Mouse (Mus musculus) midbrain, postnatal 0 days (tissue): ENCODE measurements around the gene Tmem102. TPM values are rescaled to one million over a fixed set of nuclear protein-coding genes. Genes with fewer than 3 reads are reported as not detected.

ENCODE experiments used
- ATAC-seq: fragments of 200-750 bp; cut with Nextera tagmentation; 2 replicates; pipeline ENCODE4 v1.8.0; 2017; ENCODE audit warnings: moderate number of reproducible peaks, mild to moderate bottlenecking, moderate TSS enrichment, moderate library complexity; ENCODE audit not compliant: low FRiP score
- DNase-seq: peaks from one replicate; pipeline ENCODE4 v3.0.0-alpha.2; 2015; ENCODE audit warnings: low spot score
- H3K27ac ChIP-seq: fragments of 300-500 bp; sonication (generic); 2 replicates; pipeline ENCODE4 v1.5.1; 2014; ENCODE audit warnings: low read depth, mild to moderate bottlenecking, low read length, mixed read lengths
- H3K27me3 ChIP-seq: fragments of 300-500 bp; sonication (generic); 2 replicates; pipeline ENCODE4 v1.6.1; 2014; ENCODE audit warnings: low read length, control low read depth, mixed read lengths; ENCODE audit not compliant: insufficient read depth
- H3K36me3 ChIP-seq: fragments of 300-500 bp; sonication (generic); 2 replicates; pipeline ENCODE4 v1.6.1; 2014; ENCODE audit warnings: low read length, control low read depth, mixed read lengths; ENCODE audit not compliant: insufficient read depth
- H3K4me1 ChIP-seq: fragments of 300-500 bp; sonication (generic); 2 replicates; pipeline ENCODE4 v1.6.1; 2014; ENCODE audit warnings: mild to moderate bottlenecking, control low read depth, antibody characterized with exemption, low read length, mixed read lengths; ENCODE audit not compliant: insufficient read depth
- H3K4me2 ChIP-seq: fragments of 300-500 bp; sonication (generic); 2 replicates; pipeline ENCODE4 v1.6.1; 2014; ENCODE audit warnings: low read depth, mild to moderate bottlenecking, low read length, mixed read lengths; ENCODE audit not compliant: poor library complexity, severe bottlenecking
- H3K4me3 ChIP-seq: fragments of 300-500 bp; sonication (generic); 2 replicates; pipeline ENCODE4 v1.5.1; 2014; ENCODE audit warnings: low read depth, mild to moderate bottlenecking, low read length, moderate library complexity
- H3K9ac ChIP-seq: fragments of 300-500 bp; sonication (generic); replicated peaks from 2 replicates; pipeline ENCODE4 v1.6.1; 2014; ENCODE audit warnings: mild to moderate bottlenecking, low read length, moderate library complexity, mixed read lengths; ENCODE audit not compliant: poor library complexity, severe bottlenecking
- H3K9me3 ChIP-seq: fragments of 300-500 bp; sonication (generic); 2 replicates; pipeline ENCODE4 v1.6.1; 2016; ENCODE audit warnings: low read length, control low read depth
- CTCF ChIP-seq: IDR thresholded peaks from 2 replicates; pipeline ENCODE4 v1.5.1; 2016; ENCODE audit warnings: antibody characterized with exemption, mild to moderate bottlenecking
- WGBS: fragments of 180-500 bp; shearing (Covaris S2); extraction: QIAGEN DNeasy Blood & Tissue Kit; methylation state at CpG from one replicate; pipeline ENCODE4 v1.1.7; 2014; 5-methylcytosine and 5-hydroxymethylcytosine counted together
- polyA plus RNA-seq: library from polyadenylated mRNA; unstranded; fragments of >200 nt; fragmentation: Nextera tagmentation; extraction: Ambion mirVana; gene quantifications from 2 replicates; pipeline ENCODE4 v1.2.1, GENCODE M21; 2015
- total RNA-seq: library from RNA; depleted of rRNA; stranded (reverse); fragments of >200 nt; gene quantifications from 2 replicates; pipeline ENCODE4 v1.2.3, GENCODE M21; 2014; rRNA removed

Gene Tmem102
- total and polyA plus RNA-seq, 2 experiments from 2014 or later: 0.16 to 0.94 TPM

DNA sequence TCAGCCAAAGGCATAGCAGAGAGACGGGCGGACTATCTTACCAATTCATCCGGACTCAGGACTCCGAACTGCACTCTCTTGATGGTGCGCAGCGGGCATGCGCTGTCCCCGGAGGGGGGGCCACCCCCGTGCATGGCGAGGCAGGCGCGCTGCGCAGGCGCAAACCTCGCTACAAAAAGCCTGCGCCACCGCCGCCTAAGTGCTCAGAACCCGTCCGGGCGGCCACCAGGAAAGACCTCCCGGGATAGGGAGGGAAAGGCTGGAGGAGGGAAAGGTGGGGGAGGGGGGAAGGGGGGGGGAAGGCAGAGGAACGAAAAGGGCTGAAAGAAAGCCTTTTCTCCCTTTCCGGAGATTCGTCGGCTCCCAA is 47.4 kb downstream of the Tmem102 start:
- H3K36me3 ChIP-seq: no peaks in the 10 kb centered on the region
- peak overlapping the region; percentile 48 for H3K4me3 ChIP-seq
- H3K27me3 ChIP-seq: no peaks in the 10 kb centered on the region
- WGBS: under 1% methylated on average over 23 of the region's 26 CpGs
- peak overlapping the region; percentile 76 for H3K4me2 ChIP-seq
- DNase-seq (peak; percentile 96), ATAC-seq (peak; percentile 86)
- peak; percentile 19; the same call in 1 of the 2 replicates for TF ChIP-seq CTCF
- peak overlapping the region; percentile 99 for H3K27ac ChIP-seq
- H3K9me3 ChIP-seq: no peaks in the 10 kb centered on the region
- peaks cover 24% of the 10 kb centered on the region; the same call in 1 of the 2 replicates for H3K4me1 ChIP-seq
- peak overlapping the region; percentile 87 for H3K9ac ChIP-seq

DNA sequence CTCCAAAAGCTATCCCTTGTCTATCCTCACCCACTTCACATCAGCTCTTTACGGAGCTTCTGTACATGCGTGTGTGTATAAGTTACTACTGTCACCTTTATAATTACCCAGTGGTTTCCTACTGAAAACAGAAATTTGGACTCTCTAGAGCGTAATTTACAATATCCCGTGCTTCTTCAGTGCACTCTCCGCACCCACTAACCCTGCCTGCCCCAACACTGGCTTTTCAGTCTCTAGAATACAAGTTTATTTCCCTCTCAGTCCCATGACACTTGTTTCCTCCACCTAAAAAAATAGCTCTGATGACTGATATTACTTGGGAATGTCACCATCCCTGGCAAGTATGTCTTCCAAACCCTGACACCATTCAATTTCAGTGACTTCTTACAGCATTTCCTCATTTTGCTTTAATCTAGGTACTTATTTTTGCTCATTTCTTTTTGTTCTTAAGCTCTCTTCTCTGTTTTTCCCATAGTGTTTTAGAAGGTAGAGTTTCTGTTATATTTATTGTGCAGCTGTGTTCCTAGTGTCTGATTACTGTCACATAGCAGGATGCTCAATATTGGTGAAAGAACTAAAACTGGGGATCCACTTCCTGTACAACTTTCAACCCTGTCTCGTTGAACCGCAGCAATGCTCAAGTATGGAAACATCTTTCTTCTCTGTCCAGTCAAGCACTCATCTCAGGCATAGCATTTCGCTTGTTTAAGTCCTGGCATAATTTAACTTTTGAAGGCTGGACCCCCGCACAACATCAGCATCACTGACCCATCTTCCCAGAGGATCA is 47.9 kb downstream of the Tmem102 start:
- Histone ChIP-seq H3K4me3 (peak overlapping the region; percentile 48), H3K4me2 (peak overlapping the region; percentile 76), H3K36me3 (no peaks in the 10 kb centered on the region), H3K4me1 (peaks cover 24% of the 10 kb centered on the region; the same call in 1 of the 2 replicates), H3K27me3 (no peaks in the 10 kb centered on the region), H3K9me3 (no peaks in the 10 kb centered on the region), H3K9ac (peak overlapping the region; percentile 87), H3K27ac (peak overlapping the region; percentile 99)
- DNase-seq (no peak), ATAC-seq (no peak)
- whole genome bisulfite sequencing: 41% methylated on average over 9 of the region's 9 CpGs
- TF ChIP-seq CTCF: no peak

DNA sequence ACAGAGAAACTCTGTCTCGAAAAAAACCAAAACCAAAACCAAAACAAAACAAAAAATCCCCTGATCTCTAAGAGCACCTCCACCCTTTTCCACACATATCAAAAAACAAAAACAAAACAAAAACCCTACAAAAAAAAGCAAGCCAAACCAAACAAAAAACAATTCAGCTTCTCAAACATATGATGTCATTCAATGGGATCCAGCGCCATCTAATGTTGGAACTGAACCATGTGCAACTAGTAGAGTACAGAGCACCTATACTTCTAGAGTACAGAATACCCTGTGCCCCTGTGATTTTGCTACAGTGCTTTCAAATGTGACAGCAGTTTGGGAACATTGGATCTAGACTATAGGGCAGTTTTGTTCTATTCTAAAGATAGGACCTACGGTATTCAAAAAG is 50.7 kb downstream of the Tmem102 start:
- Histone ChIP-seq H3K4me2 (no peak overlapping the region), H3K27ac (no peak overlapping the region), H3K36me3 (no peaks in the 10 kb centered on the region), H3K9me3 (no peaks in the 10 kb centered on the region), H3K4me3 (0 out of 2 replicates have a peak overlapping the region, but pooled peaks have one; percentile 1), H3K9ac (no peak overlapping the region), H3K4me1 (peaks cover 15% of the 10 kb centered on the region; the same call in 1 of the 2 replicates), H3K27me3 (no peaks in the 10 kb centered on the region)
- DNase-seq (peak; percentile 89), ATAC-seq (no peak)
- TF ChIP-seq CTCF: peak; percentile 82
- 49% methylated on average over 3 of the region's 3 CpGs for WGBS

DNA sequence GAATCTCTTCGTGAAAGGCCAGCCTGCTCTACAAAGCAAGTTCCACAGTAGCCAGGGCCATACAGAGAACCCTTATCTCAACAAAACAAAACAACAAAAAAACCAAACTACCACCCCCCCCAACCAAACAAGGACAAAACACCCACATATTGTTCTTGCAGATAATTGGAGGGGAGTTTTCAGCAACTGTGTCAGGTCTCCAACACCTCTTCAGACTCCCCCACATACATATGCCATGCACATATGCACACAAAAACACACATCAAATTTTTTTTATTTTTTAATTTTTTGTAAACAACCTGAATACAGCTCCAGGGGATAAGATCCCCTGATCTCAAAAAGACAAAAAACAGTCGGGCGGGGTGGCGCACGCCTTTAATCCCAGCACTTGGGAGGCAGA is 51.2 kb downstream of the Tmem102 start:
- 86% methylated on average over 5 of the region's 5 CpGs for WGBS
- Histone ChIP-seq H3K27ac (no peak overlapping the region), H3K4me3 (0 out of 2 replicates have a peak overlapping the region, but pooled peaks have one; percentile 1), H3K4me2 (no peak overlapping the region), H3K36me3 (no peaks in the 10 kb centered on the region), H3K27me3 (no peaks in the 10 kb centered on the region), H3K9ac (no peak overlapping the region), H3K9me3 (no peaks in the 10 kb centered on the region), H3K4me1 (peaks cover 15% of the 10 kb centered on the region; the same call in 1 of the 2 replicates)
- DNase-seq: no peak
- no peak for ATAC-seq
- no peak for TF ChIP-seq CTCF

Other genes starting within 250 kb of the Tmem102 start
Only the 30 nearest of the 45 such genes appear.
- gene Sox15, start 150.3 kb downstream of the Tmem102 start, total RNA-seq: 0.27 TPM in 1 of 2 replicates, not detected in the other
- gene Sox15, start 150.3 kb downstream of the Tmem102 start, polyA plus RNA-seq: 0.19 and 0.20 TPM in 2 replicates
- 224 and 278 TPM in 2 replicates for gene Mpdu1, start 143.0 kb downstream of the Tmem102 start, total RNA-seq
- 118 and 123 TPM in 2 replicates for gene Mpdu1, start 143.0 kb downstream of the Tmem102 start, polyA plus RNA-seq
- 7.2 and 10.3 TPM in 2 replicates for gene Cd68, start 139.5 kb downstream of the Tmem102 start, total RNA-seq
- gene Cd68, start 139.5 kb downstream of the Tmem102 start, polyA plus RNA-seq: 10.6 and 11.0 TPM in 2 replicates
- gene Eif4a1, start 133.2 kb downstream of the Tmem102 start, total RNA-seq: 767 and 793 TPM in 2 replicates
- gene Eif4a1, start 133.2 kb downstream of the Tmem102 start, polyA plus RNA-seq: 501 and 502 TPM in 2 replicates
- 81.7 and 89.2 TPM in 2 replicates for gene Senp3, start 123.5 kb downstream of the Tmem102 start, total RNA-seq
- 70.3 and 74.0 TPM in 2 replicates for gene Senp3, start 123.5 kb downstream of the Tmem102 start, polyA plus RNA-seq
- gene Tnfsf13, start 119.8 kb downstream of the Tmem102 start, total RNA-seq: 0.27 and 0.57 TPM in 2 replicates
- 0.96 and 1.1 TPM in 2 replicates for gene Tnfsf13, start 119.8 kb downstream of the Tmem102 start, polyA plus RNA-seq
- gene Tnfsf12, start 109.8 kb downstream of the Tmem102 start, total RNA-seq: 4.7 and 6.2 TPM in 2 replicates
- 4.3 and 4.5 TPM in 2 replicates for gene Tnfsf12, start 109.8 kb downstream of the Tmem102 start, polyA plus RNA-seq
- gene Tnfsfm13, start 109.5 kb downstream of the Tmem102 start, total RNA-seq: 1.3 and 1.8 TPM in 2 replicates
- gene Tnfsfm13, start 109.5 kb downstream of the Tmem102 start, polyA plus RNA-seq: 1.2 and 1.9 TPM in 2 replicates
- gene Polr2a, start 47.0 kb downstream of the Tmem102 start, total RNA-seq: 16.9 and 25.1 TPM in 2 replicates
- gene Polr2a, start 47.0 kb downstream of the Tmem102 start, polyA plus RNA-seq: 9.0 and 10.2 TPM in 2 replicates
- gene Slc35g3, start 43.7 kb downstream of the Tmem102 start, total RNA-seq: not detected in 2 replicates
- 0.23 and 0.26 TPM in 2 replicates for gene Slc35g3, start 43.7 kb downstream of the Tmem102 start, polyA plus RNA-seq
- gene Zbtb4, start 39.7 kb downstream of the Tmem102 start, total RNA-seq: 31.5 and 34.3 TPM in 2 replicates
- 4.4 and 5.0 TPM in 2 replicates for gene Zbtb4, start 39.7 kb downstream of the Tmem102 start, polyA plus RNA-seq
- 1.5 and 1.6 TPM in 2 replicates for gene Chrnb1, start 9.7 kb downstream of the Tmem102 start, total RNA-seq
- gene Chrnb1, start 9.7 kb downstream of the Tmem102 start, polyA plus RNA-seq: 1.1 TPM in 2 replicates
- gene Fgf11, start 3.8 kb downstream of the Tmem102 start, total RNA-seq: 12.7 and 16.4 TPM in 2 replicates
- gene Fgf11, start 3.8 kb downstream of the Tmem102 start, polyA plus RNA-seq: 2.6 and 2.8 TPM in 2 replicates
- gene Gm39566, start 9.7 kb upstream of the Tmem102 start, total RNA-seq: not detected in 2 replicates
- gene Gm39566, start 9.7 kb upstream of the Tmem102 start, polyA plus RNA-seq: not detected in 2 replicates
- gene Spem2, start 12.8 kb upstream of the Tmem102 start, total RNA-seq: not detected in 2 replicates
- not detected in 2 replicates for gene Spem2, start 12.8 kb upstream of the Tmem102 start, polyA plus RNA-seq
- 0.93 TPM in 1 of 2 replicates, not detected in the other for gene Spem1, start 16.6 kb upstream of the Tmem102 start, total RNA-seq
- 0.20 and 0.27 TPM in 2 replicates for gene Spem1, start 16.6 kb upstream of the Tmem102 start, polyA plus RNA-seq
- gene Nlgn2, start 32.2 kb upstream of the Tmem102 start, total RNA-seq: 117 and 137 TPM in 2 replicates
- gene Nlgn2, start 32.2 kb upstream of the Tmem102 start, polyA plus RNA-seq: 21.0 and 23.5 TPM in 2 replicates
- gene Tmem256, start 32.9 kb upstream of the Tmem102 start, total RNA-seq: 95.5 and 103 TPM in 2 replicates
- gene Tmem256, start 32.9 kb upstream of the Tmem102 start, polyA plus RNA-seq: 349 and 370 TPM in 2 replicates
- gene Plscr3, start 40.8 kb upstream of the Tmem102 start, total RNA-seq: 24.1 and 26.6 TPM in 2 replicates
- gene Plscr3, start 40.8 kb upstream of the Tmem102 start, polyA plus RNA-seq: 33.5 and 35.0 TPM in 2 replicates
- gene Tnk1, start 53.1 kb upstream of the Tmem102 start, total RNA-seq: not detected in 2 replicates
- gene Tnk1, start 53.1 kb upstream of the Tmem102 start, polyA plus RNA-seq: 0.16 TPM in 2 replicates
- gene Tmem95, start 72.4 kb upstream of the Tmem102 start, total RNA-seq: not detected in 2 replicates
- not detected in 2 replicates for gene Tmem95, start 72.4 kb upstream of the Tmem102 start, polyA plus RNA-seq
- gene Kctd11, start 75.8 kb upstream of the Tmem102 start, total RNA-seq: 0.93 and 1.6 TPM in 2 replicates
- gene Kctd11, start 75.8 kb upstream of the Tmem102 start, polyA plus RNA-seq: 0.57 and 0.92 TPM in 2 replicates
- 0.66 TPM in 1 of 2 replicates, not detected in the other for gene Acap1, start 89.9 kb upstream of the Tmem102 start, total RNA-seq
- 0.14 TPM in 1 of 2 replicates, not detected in the other for gene Acap1, start 89.9 kb upstream of the Tmem102 start, polyA plus RNA-seq
- 3.3 and 8.7 TPM in 2 replicates for gene 2810408A11Rik, start 95.4 kb upstream of the Tmem102 start, total RNA-seq
- gene 2810408A11Rik, start 95.4 kb upstream of the Tmem102 start, polyA plus RNA-seq: 4.8 and 6.2 TPM in 2 replicates
- 112 and 118 TPM in 2 replicates for gene Neurl4, start 95.4 kb upstream of the Tmem102 start, total RNA-seq
- gene Neurl4, start 95.4 kb upstream of the Tmem102 start, polyA plus RNA-seq: 15.2 and 16.7 TPM in 2 replicates
- gene Gps2, start 108.3 kb upstream of the Tmem102 start, total RNA-seq: 45.8 and 47.6 TPM in 2 replicates
- 60.3 and 64.3 TPM in 2 replicates for gene Gps2, start 108.3 kb upstream of the Tmem102 start, polyA plus RNA-seq
- 452 and 486 TPM in 2 replicates for gene Eif5a, start 116.3 kb upstream of the Tmem102 start, total RNA-seq
- gene Eif5a, start 116.3 kb upstream of the Tmem102 start, polyA plus RNA-seq: 1,054 and 1,096 TPM in 2 replicates
- gene Ybx2, start 130.2 kb upstream of the Tmem102 start, total RNA-seq: 5.0 and 8.4 TPM in 2 replicates
- 3.4 and 4.2 TPM in 2 replicates for gene Ybx2, start 130.2 kb upstream of the Tmem102 start, polyA plus RNA-seq
- 8.8 and 9.0 TPM in 2 replicates for gene Slc2a4, start 142.6 kb upstream of the Tmem102 start, total RNA-seq
- gene Slc2a4, start 142.6 kb upstream of the Tmem102 start, polyA plus RNA-seq: 3.4 and 4.0 TPM in 2 replicates
- not detected in 2 replicates for gene Cldn7, start 159.2 kb upstream of the Tmem102 start, total RNA-seq
- 0.57 TPM in 1 of 2 replicates, not detected in the other for gene Cldn7, start 159.2 kb upstream of the Tmem102 start, polyA plus RNA-seq